Mouse (Mus musculus) 3134 (cell line): ENCODE measurements at regions not wholly inside any gene's neighbourhood (a gene's known extent, or its start where the extent isn't known, plus 50 kb on each side); places are given as distances from the start of the nearest gene placed in this dataset.
A peak's percentile ranks its signal among the peaks of the same experiment; 100 is the strongest.

Experiments used
- DNase-seq: peaks from one replicate; pipeline ENCODE4 v3.0.0-alpha.2; 2011; ENCODE audit warnings: low spot score; ENCODE audit not compliant: insufficient read length; ENCODE audit errors: extremely low read depth

DNA sequence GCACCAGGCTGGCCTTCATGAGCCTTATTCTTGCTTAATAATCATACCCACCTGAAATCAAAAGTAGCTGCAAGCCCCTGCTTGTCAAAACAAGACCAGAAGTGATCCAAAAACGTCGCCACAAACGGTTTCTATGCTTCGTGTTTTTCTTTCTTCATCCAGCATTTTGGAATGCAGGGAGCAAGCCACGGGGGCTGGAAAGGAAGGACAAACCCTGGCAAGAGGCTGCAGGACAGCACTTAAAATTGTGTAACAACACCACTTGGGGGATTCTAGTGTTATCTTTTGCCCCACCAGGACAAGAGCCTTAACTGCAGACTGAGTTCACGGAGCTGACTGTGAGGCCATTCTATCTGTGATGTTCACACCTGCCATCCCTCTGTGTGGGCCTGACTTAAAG lies 120.5 kb upstream of the Dyrk2 start:
- DNase-seq = peak; percentile 59

DNA sequence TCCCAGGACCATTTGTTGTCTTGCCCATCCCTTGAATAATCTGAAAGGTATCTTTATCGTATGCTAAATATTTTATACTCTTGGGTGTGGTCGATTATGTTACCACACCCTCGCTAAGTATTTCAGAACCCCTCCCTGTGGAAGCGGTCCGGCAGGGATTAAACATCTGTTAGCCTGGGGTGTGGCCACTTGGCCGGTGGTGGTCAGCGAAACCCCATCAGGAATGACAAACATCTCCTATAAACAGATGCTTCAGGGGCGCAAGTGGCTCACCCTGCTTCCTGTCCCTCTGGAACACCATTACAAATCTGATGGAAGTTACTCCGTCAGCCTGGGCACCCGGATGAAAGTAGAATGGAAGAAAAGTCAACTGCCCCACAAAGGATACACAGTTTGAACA lies 119.8 kb upstream of the Dyrk2 start:
- peak; percentile 83 for DNase-seq

DNA sequence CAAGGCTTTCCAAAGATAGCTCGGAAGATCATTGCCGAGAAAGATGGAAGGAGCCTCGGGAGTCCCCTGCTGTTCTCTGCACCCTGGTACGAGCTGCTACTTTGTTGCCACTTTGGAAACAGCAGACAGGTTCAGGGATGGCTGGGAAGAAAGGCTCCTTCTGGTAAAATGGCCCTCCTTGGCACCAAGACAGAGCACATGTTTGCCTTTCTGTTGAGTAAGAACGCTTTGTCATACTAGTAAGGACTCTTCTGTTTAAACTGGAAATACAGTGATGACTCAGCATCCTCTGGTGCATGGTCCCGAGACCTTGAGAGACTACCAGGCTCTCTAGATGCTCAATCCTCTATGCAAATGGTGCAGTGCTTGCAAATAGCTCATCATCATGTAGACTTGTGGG lies 118.2 kb upstream of the Dyrk2 start:
- peak; percentile 78 for DNase-seq

DNA sequence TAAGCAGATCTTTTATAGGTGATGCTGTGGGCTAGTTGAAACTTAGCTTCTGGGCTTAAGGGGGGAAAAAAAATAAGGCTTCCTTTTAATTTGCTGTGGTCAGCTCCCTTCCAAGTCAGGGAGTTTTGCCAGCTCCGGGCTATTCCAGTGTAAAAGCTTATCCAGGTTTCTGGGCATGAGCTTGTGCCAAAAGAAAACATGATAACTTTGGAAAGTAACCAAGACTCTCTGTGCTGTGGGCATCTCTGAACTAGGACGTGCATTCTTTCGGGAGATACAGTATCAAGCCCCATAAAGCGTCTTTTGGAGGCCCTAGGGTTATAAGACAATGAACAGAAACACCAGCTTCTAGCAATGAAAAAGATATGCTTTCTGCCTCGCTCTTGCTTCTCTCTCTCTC lies 114.6 kb upstream of the Dyrk2 start:
- no peak for DNase-seq

DNA sequence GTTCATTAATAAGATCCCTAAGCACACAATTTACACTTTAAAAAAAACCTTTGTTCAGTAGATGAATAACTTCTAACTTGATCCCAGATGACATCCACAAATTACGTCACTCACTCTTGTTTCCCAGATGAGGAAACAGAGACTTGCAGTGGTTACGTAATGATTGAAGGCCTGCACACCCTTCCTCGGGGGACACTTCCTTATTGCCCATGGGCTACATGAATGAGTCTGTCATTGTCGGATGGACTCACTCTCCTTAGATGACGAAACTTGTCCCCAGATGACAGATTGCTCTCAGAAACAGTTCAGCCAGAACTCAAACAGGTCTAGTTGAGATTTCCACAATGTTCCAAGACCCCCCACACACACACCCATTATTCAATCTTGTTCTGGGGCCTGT lies 111.4 kb upstream of the Dyrk2 start:
- no peak for DNase-seq

DNA sequence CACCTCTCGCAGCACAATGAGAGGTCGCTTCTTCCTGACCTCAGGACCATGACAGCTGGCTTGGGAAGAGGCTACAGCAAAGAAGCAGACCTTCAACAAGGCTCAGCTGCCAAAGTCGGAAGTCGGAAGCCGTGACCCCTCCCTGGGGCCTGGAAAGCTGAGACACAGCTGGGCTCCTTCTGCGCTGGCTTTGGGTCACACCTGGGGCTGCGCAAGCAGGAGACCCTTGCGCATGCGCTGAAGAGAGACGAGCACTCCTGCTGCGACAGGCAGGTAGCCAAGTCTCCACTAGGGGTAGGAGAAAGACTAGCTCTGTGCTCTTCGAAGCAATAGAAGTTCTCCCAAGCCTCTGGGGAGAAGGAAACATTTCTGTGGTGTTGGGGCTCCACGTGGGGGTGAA lies 109.3 kb upstream of the Dyrk2 start:
- DNase-seq = no peak

DNA sequence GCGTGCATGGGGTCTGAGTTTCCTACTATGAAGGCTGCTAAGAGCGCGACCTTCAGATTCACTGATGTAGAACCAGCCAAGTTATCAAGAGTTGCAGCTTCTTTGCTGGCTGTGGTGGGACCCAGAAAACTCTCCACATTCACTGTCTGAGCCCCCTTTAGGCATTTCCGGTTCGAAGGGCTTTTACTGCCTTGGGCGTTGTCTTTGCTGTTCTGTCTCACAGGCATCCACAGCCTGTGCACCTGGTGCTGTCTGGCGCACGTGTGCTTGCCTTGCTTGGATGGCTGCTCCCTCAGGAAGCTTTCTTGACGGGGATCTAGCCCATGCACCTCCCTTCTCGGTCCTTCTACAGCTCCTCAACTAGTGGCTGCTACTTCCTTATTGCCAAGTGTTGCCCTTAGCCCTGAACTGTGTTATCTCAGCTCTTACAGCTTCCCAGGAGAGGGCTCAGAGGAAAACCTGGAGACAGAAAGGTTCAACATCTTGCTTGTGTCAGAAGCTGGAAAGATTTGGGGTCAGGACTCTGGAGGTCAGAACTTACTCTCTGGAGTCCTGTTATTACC lies 108.3 kb upstream of the Dyrk2 start:
- DNase-seq = no peak

DNA sequence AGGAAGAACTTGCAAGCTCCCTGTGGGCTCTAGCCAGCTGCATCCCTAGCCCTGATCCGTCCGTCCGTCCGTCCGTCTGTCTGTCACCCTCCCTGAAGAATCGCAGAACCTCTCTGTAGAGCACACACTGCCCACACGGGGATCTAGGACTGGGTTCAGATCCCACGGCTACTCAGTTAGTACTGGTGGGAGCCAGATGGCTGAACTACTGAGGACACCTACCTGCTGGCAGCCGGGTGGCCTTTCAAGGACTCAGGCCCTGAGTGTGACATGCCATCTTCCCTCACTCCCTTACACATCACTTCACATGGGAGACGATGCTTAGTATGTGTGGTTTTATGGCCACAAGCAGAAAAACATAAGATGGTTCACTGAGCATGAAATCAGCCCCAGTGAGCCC lies 106.4 kb upstream of the Dyrk2 start:
- no peak for DNase-seq

DNA sequence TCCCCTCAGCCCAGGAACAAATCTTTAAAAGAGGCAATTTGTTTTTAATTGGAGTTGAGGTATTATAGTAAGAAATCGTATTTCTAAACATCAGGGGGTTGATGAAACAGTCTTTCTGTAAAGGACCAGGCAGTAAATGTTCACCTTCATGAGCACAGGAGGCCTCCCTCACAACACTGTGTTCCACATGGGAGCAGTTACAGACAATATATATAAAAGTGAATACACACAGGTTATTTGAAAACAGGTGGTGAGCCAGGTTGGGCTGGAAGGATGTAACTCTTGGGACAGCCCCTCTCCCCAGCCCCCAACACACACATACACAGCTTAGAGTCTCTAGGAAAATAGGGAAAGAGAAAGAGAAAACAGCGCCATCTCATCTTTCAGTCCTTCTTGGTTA lies 105.8 kb upstream of the Dyrk2 start:
- DNase-seq = no peak

DNA sequence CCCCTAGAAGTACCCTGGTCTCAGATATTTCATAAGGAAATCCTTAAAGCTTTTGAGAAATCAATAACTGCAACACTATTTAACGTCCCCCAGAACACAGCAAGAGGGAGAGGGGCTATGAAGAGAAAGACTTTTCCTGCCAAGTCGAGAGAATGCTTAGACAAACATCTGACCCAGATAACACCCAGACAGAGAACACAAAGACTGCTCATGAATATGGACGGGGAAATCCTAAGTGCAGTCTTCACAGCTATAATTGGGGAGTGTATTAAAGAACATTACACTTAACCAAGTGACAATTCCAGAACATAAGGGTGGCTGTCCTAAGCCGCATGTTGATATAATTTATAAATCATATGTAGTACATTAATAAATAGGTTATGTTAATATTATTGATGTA lies 103.3 kb upstream of the Dyrk2 start:
- DNase-seq = no peak

DNA sequence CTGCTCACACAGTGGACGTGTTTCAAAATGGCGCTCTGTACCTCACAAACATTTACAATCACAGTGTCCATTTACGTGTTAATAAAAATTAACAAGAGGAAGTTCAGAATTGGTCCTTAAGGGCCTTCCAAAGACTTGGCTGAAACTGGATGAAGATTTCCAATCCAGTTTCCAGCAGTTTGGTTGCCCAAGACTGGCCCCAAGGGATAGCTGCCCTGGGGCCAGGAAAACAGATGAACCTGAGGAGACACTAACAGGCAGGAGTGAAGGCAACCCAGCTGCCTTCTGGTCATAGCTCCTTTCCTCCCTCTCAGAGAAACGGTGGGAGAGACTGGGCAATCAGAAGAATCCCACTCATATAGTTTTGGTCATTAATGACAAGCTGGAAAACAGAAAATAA lies 102.6 kb upstream of the Dyrk2 start:
- no peak for DNase-seq

DNA sequence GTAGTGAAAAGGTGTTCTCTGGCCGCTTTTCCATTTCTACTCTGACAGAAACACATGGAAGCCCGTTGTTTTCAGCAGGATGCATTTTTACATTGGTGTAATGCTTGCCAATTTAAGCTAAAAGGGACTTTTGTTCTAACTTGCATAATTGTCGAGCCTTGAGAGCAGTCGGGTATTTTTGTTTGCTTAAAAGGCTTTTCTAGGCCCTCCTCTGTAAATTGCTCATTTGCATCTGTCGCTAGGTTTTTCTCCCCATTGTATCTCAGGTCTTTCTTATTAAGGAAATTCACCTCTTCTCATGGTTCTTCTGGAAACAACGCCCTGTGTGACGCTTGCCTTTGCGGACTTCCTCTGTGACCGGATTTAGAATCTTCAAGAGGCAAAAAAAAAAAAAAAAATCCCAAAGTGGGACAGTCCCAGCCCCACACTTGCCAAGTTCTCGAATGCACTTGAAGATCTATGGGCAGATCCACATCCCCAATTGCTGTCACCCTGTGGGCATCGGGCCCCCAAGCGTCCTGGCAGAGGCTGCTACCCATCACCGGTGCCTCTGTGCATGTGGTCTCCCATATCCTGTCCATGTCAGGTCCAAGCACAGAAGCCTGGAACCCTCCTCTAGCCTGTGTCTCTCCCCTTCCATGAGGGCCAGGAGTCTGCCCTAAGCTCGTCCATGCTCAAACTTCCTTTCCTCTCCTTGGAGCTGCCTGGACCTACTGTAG lies 100.6 kb upstream of the Dyrk2 start:
- DNase-seq = no peak

DNA sequence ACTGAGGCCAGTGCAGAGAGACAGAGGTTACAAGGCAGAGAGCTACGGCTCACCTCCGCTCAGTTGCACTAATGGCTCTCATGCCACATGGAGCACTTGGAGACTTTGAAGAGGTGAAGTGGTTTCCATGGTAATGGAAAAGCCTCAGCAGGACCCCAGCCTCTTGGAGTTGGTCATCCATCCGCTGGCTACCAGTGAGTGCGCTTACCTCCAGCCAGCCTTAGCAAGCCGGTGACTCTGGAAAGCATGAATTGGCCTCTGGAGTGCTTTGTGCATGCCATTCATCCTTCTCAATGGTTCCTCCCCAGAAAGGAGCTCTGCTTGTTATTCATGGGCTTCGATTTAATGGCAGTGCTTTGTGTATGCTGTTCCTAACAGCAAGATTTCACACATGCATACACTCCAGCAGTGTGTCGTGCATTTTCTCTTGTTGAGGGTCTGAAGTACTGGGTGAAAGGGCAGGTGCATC lies 91.7 kb upstream of the Dyrk2 start:
- DNase-seq = no peak

DNA sequence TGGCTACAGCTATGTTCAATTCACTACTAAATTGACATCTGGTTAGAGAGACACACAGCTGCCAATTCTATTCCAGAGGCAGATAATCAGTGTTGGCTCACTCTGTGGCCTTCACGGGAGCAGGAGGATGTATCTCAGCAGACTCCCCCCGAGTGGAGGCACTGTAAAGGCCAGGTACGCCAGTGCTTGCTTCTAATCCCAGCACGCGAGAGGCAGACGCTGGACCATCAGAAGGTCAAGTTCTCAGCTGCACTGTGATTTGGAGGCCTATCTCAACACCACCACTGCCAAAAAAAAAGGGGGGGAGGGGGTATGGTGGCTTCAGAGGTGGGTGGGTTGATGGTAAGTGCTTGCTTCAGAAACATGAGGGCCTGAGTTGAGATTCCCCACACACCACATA lies 90.1 kb upstream of the Dyrk2 start:
- DNase-seq = no peak

DNA sequence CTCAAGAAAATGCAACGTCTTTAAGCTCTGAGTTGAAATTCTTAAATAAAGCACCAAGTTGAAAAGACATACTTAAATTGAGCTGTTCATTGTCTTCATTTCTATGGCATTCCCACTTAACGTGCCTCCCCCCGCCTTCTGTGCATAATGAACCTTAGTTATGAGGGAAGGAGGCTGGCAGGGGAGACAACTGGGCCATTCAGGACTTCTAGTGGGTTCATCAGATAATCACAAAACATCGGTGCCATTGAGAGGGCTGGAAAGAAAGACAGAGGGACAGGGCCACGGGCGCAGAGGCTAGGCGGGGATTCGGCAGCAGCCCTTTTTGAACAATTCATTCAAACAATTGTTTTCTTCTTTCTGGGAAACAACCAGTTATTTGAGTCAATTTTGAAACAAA lies 89.6 kb upstream of the Dyrk2 start:
- DNase-seq = no peak

DNA sequence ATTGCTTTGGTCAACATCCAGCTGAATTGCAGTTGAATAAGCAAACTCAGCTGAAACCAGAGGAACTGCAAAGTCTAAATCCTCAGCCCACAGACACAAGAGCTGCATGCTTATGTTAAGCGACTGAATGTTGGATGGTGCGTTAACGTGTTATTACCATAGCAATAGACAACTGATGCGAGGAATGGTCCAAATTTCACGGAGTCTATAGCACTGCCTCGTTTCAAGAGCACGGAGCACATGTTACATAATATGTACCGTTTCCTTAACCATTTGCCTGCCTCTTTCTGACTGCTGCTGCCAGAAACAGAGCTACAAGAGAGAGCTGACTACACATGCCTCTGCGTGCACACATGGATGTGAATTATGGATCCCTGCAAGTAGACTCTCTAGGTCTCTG lies 86.3 kb upstream of the Dyrk2 start:
- no peak for DNase-seq

DNA sequence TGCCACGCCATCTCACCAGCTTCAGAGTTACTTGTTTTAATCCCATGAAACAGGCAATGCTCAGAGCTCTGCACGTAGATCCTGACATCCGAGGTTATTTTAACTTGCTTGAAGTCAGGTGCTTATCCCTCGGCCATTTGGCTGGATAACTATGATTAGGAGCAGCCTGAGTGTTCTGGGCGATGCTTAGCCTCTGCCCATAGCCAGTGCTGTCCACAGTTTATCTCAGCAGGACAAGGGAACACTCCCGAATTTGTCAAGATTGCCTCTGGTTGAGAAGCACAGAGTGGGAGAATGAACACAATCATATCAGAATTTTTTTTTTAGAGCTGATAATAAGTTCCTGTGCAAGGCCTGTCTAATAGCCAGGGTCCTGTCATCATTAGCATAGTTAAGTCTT lies 83.4 kb upstream of the Dyrk2 start:
- no peak for DNase-seq

DNA sequence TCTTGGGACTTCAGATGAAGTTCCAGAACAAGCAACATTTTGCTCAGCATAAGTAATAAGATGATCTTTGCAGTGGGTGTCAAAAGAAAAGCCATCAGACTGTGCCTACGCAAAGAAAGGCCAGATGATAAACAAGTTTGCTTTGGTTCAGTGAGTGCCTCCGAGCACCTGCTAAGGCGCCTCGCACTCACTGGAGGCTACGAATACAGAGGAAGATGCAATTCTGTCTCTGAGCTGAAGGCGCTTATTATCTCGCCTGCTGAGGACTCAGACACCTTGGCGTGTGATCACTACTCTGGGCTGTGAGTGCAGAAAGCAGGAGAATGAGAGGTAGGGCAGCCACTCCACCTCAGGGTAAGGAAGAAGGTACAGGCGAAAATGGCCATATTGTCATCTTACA lies 82.7 kb upstream of the Dyrk2 start:
- no peak for DNase-seq

DNA sequence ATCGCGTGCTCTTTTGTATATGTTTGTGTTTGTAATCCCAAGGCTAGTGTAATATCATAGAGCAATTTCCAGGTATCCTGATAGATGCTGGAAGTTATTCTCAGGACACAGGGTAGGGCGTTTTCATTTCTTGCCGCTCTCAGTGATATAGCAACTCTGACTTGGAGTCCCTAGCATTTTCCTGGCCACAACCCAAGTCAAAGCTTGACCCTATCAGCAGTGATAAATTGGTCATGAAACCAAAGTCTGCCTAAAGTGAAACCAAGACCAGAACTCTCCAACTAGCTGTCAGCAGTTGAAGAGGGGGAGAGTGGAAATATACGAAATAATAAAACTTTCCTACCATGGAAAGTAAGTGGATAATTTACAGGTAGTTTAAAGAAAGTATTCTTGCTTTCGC lies 77.7 kb upstream of the Dyrk2 start:
- no peak for DNase-seq

DNA sequence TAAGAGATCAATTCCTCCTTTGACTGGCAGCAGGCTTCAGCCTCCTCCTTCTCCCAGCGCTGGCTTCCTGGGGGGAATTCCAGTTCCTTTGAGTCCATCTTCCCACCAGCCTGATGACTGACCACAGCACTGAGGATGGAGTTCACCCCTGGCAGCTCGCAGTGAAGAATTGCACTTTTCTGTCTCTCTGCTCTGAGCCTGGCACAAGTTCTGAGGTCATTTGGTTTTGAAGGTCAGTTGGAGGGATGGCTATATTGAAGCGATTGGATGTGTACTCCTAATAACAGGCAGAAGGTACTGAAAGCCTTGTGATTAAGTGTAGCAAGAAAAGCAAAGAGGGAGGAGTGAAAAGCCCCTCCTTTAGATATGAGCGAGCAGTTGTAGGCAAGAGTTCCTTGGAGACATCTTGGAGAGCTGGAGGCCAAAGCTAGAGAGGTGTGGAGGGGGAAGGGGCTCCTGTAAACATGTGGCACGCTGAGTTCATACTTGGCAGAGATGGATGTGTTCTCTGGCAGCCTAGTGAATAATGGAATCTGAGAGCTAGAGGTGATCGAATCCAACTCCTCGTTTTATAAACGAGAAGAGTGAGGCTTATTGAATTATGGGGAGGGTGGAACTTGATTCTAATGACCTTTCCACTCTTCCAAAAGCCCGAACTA lies 77.1 kb upstream of the Dyrk2 start:
- no peak for DNase-seq

DNA sequence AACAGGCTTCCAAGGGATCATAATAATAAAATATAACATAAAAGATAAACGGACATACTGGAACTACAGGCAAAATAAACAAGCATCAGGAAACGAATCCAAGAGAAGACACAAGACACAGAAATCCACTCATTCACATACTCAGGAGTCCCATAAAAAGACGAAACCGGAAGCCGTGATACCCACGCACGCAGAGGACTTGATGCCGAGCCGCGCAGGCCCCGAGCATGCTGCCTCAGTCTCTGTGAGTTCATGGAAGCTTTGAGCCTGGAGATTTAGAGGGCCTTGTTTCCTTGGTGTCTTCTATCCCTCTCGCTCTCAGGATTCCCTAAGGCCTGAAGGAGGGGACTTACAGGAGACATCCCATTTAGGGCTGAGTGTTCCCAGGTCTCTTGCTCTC lies 57.3 kb upstream of the Dyrk2 start:
- DNase-seq = no peak

DNA sequence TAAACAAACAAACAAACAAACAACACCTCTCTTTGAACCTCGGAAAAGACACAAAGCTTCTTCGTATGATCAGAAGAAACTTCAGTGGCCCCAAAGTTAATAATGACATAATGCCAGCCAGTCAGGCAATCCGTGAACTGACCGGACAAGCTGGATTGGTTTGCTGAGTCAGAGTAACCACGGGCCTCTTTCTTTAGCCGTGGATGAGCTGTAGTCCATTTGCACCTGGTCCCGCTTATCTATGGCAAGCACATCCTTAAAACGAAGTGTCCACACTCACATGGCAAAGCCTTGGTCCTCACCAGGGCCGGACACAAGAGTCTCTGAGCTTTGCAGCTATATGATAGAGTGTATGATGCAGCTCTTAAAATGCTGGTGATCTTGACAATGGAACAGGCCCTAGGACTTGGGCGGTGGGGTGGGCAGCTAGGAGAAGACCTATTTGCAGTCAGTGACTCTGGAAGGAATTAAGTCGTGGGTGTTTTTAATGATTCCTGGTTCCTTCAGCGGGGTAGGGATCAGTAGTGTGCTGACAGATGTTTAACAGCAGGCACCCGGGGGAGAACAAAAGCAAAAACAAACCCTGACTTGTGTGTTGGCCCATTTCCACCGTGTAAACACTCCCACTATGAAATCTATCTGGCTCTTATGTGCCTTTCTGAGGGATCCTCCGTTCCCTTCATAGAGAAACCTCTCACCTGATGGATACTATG lies 53.6 kb upstream of the Dyrk2 start:
- no peak for DNase-seq
